Mouse (Mus musculus) B cell, adult 67 days (primary cell): ENCODE data around the gene Gm10330. TPM values are rescaled to one million over a fixed set of nuclear protein-coding genes. Genes with fewer than 3 reads are reported as not detected.

ENCODE experiments used
- total RNA-seq, 2 experiments: library from RNA; stranded (reverse); gene quantifications; 4 replicates each; pipeline ENCODE4 v1.2.4; 2023

Gene Gm10330
- not detected for total RNA-seq

GRCm38 (mm10) chr12:23780165-23780564, at the start of gene Gm10330:
Gene Gm10330, minus strand, starts transcription at chr12:23780265.

